25 mouse cellular contexts compared by ENCODE assay signal in the genomic region with DNA sequence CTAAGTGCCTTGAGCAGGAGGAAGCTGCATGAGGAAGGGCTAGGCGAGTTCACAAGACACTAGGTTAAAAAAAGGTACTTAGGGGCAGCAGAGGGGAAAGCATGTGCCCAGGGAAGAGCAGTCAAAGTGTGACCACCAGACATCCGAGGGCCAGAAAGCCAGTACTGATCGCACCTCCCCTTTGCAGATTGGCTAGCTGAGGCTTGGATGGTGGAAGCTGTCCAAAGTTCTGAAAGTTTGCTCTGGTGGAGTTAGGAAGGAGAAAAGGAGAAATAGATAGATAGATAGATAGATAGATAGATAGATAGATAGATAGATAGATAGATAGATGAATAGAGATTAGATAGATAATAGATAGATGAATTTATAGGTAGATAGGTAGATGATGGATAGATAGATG. TPM values are rescaled to one million over a fixed set of nuclear protein-coding genes. Genes with fewer than 3 reads are reported as not detected.
DNase-seq lines count a peak whose midpoint lies in the region; ATAC-seq and TF ChIP-seq lines count a peak whose summit lies in the region.
"Had no signal": no experiment of that assay in that cellular context is flagged by ENCODE, and none has a peak within 500 bp of the region (broad histone marks: within the 10 kb centered on the region; RNA-seq: fewer than 3 reads in every experiment).

No protein-coding gene starts in this region.

- no peaks in the 10 kb centered on the region for H3K36me3 ChIP-seq in lung, embryonic 14.5 days (ENCODE audit: insufficient read depth)
- H3K36me3 ChIP-seq in MEL (ENCODE audit: control insufficient read depth in 1 of 2, insufficient read depth in 2 of 2, low read length in 2 of 2), result no peaks in the 10 kb centered on the region
- H3K36me3 ChIP-seq: embryonic facial prominence, embryonic 12.5 days; embryonic facial prominence, embryonic 15.5 days; G1E; hindbrain, embryonic 12.5 days; hindbrain, embryonic 15.5 days had no signal

- no peak overlapping the region for H3K4me2 ChIP-seq in lung, embryonic 14.5 days
- H3K4me2 ChIP-seq: embryonic facial prominence, embryonic 12.5 days; embryonic facial prominence, embryonic 15.5 days; heart, embryonic 11.5 days; hindbrain, embryonic 12.5 days; hindbrain, embryonic 15.5 days had no signal

- H3K9me3 ChIP-seq in lung, embryonic 14.5 days (ENCODE audit: low read depth, low read length), result no peaks in the 10 kb centered on the region
- no peaks in the 10 kb centered on the region for H3K9me3 ChIP-seq in MEL (replicated peaks; ENCODE audit: insufficient read depth, low read length)
- H3K9me3 ChIP-seq: embryonic facial prominence, embryonic 12.5 days; embryonic facial prominence, embryonic 15.5 days; G1E; hindbrain, embryonic 12.5 days; hindbrain, embryonic 15.5 days had no signal

- no peak for TF ChIP-seq EP300 in MEL (IDR thresholded peaks at IDR 0.05; ENCODE audit: low read depth in 1 of 2, low read length in 2 of 2)

- TF ChIP-seq CTCF in lung, embryonic 14.5 days (IDR thresholded peaks at IDR 0.05; ENCODE audit: low read depth), result no peak
- TF ChIP-seq CTCF in MEL (IDR thresholded peaks at IDR 0.05 in 2 of 3, conservative IDR thresholded peaks at IDR 0.05 in 1 of 3; ENCODE audit: control insufficient read depth in 1 of 3, insufficient read depth in 1 of 3, low read depth in 2 of 3, low read length in 3 of 3, poor library complexity in 1 of 3, severe bottlenecking in 1 of 3), result no peak

- DNase-seq in lung, embryonic 14.5 days, result peak; percentile 27
- DNase-seq in lung, postnatal 14 days, result no peak
- DNase-seq in MEL (ENCODE audit: low read depth, low spot score), result peak; percentile 41
- DNase-seq in right cerebral cortex, adult 18-20 months, result no peak
- no peak for DNase-seq in thymus, postnatal 4 days
- DNase-seq in ovary, postnatal 10 days (ENCODE audit: low spot score), result no peak
- DNase-seq: adrenal gland, adult 2 months; adrenal gland, postnatal 14 days; cerebellum, adult 11 months; cerebellum, adult 2 months; cerebellum, adult 9-11 months; cerebellum, postnatal 25 days; forebrain, postnatal 0 days; gastrocnemius, adult 2 months; gastrocnemius, postnatal 14 days; heart, adult 11 months had no signal

- no peak for TF ChIP-seq RAD21 in MEL (IDR thresholded peaks at IDR 0.05; ENCODE audit: low read depth, low read length)

- no peak overlapping the region for H3K4me3 ChIP-seq in lung, embryonic 14.5 days (ENCODE audit: low read depth, low read length)
- H3K4me3 ChIP-seq in MEL (ENCODE audit: control insufficient read depth in 1 of 2, insufficient read depth in 1 of 2, low read depth in 2 of 2, low read length in 2 of 2), result no peak overlapping the region
- H3K4me3 ChIP-seq: embryonic facial prominence, embryonic 12.5 days; embryonic facial prominence, embryonic 15.5 days; gastrocnemius, adult 2 months; hindbrain, embryonic 12.5 days; hindbrain, embryonic 15.5 days had no signal

- H3K27ac ChIP-seq in lung, embryonic 14.5 days (ENCODE audit: low read depth), result no peak overlapping the region
- H3K27ac ChIP-seq in MEL (ENCODE audit: control insufficient read depth, low read depth, low read length), result no peak overlapping the region
- H3K27ac ChIP-seq: embryonic facial prominence, embryonic 12.5 days; embryonic facial prominence, embryonic 15.5 days; gastrocnemius, adult 2 months; hindbrain, embryonic 12.5 days; hindbrain, embryonic 15.5 days had no signal

- no peak overlapping the region for H3K9ac ChIP-seq in lung, embryonic 14.5 days
- H3K9ac ChIP-seq in MEL (ENCODE audit: control insufficient read depth, low read depth, low read length, poor library complexity, severe bottlenecking), result no peak overlapping the region
- H3K9ac ChIP-seq: embryonic facial prominence, embryonic 12.5 days; embryonic facial prominence, embryonic 15.5 days; forebrain, postnatal 0 days; hindbrain, embryonic 12.5 days; hindbrain, embryonic 15.5 days had no signal

- H3K4me1 ChIP-seq in lung, embryonic 14.5 days (ENCODE audit: insufficient read depth), result no peaks in the 10 kb centered on the region
- H3K4me1 ChIP-seq in MEL (ENCODE audit: control insufficient read depth in 1 of 2, insufficient read depth in 2 of 2, low read length in 2 of 2), result no peaks in the 10 kb centered on the region
- H3K4me1 ChIP-seq: embryonic facial prominence, embryonic 12.5 days; embryonic facial prominence, embryonic 15.5 days; hindbrain, embryonic 12.5 days had no signal

- no peak for ATAC-seq in lung, embryonic 14.5 days (ENCODE audit: insufficient read depth)
- 0 out of 2 replicates have a peak, but pooled peaks have one; percentile 37 for ATAC-seq in megakaryocyte progenitor cell, adult 5-6 weeks (replicated peaks; ENCODE audit: poor library complexity)
- ATAC-seq: forebrain, embryonic 14.5 days; forebrain, postnatal 0 days; Patski had no signal

- no peak for TF ChIP-seq POLR2A in MEL (IDR thresholded peaks at IDR 0.05; ENCODE audit: control insufficient read depth in 1 of 2, insufficient read depth in 1 of 2, low read depth in 1 of 2, low read length in 2 of 2, poor library complexity in 1 of 2)

- H3K27me3 ChIP-seq in lung, embryonic 14.5 days (ENCODE audit: insufficient read depth, low read length), result no peaks in the 10 kb centered on the region
- peaks cover 0 to 4% of the 10 kb centered on the region in 2 experiments; a peak in 1 of 4 replicates for H3K27me3 ChIP-seq in MEL (ENCODE audit: control insufficient read depth in 1 of 2, insufficient read depth in 2 of 2, low read length in 2 of 2)

- H3K79me2 ChIP-seq in MEL (ENCODE audit: control insufficient read depth, insufficient read depth, low read length, poor library complexity), result no peaks in the 10 kb centered on the region

- WGBS in lung, embryonic 14.5 days, result 15% methylated on average over 3 of the region's 3 CpGs

TF ChIP-seq in MEL, 35 proteins besides CTCF, POLR2A, EP300 and RAD21:
- TF ChIP-seq SMC3 (IDR thresholded peaks at IDR 0.05; ENCODE audit: low read depth, low read length) (no peak), UBTF (IDR thresholded peaks at IDR 0.05; ENCODE audit: borderline replicate concordance, insufficient read depth, low read depth, low read length) (no peak), JUND (IDR thresholded peaks at IDR 0.05; ENCODE audit: low read depth, low read length) (no peak), MAZ (IDR thresholded peaks at IDR 0.05; ENCODE audit: low read depth, low read length) (no peak), ELF1 (IDR thresholded peaks at IDR 0.05; ENCODE audit: low read depth, low read length) (no peak), POLR2AphosphoS5 (IDR thresholded peaks at IDR 0.05; ENCODE audit: borderline replicate concordance, low read depth, low read length) (no peak), USF1 (IDR thresholded peaks at IDR 0.05; ENCODE audit: low read depth, low read length) (no peak), ZKSCAN1 (IDR thresholded peaks at IDR 0.05; ENCODE audit: low read depth, low read length) (no peak)

RNA-seq across cellular contexts. Expression of a gene that starts 12.8 kb away (rescaled TPM):
- polyA plus RNA-seq in lung, embryonic 14.5 days (2014; fragmentation: Nextera tagmentation; extraction: Ambion mirVana), result 212 and 239 TPM in 2 replicates
- 507 and 521 TPM in 2 replicates for total RNA-seq in MEL (2012; rRNA removed)
- polyA plus RNA-seq in MEL (2012; ENCODE audit: insufficient read depth in 1 of 2, insufficient read length in 2 of 2, low read depth in 1 of 2, low replicate concordance in 2 of 2, missing spikeins in 1 of 2), result 100 to 1,000 TPM; 619 to 738 TPM
- 184 and 226 TPM in 2 replicates for total RNA-seq in megakaryocyte progenitor cell, adult 5-6 weeks (2015)
- total RNA-seq in megakaryocyte progenitor cell, adult 5-6 weeks (2017), result 249 and 254 TPM in 2 replicates

RNA-seq across cellular contexts. Expression of a gene that starts 26.9 kb away (rescaled TPM):
- 5.4 and 5.7 TPM in 2 replicates for polyA plus RNA-seq in lung, embryonic 14.5 days (2014; fragmentation: Nextera tagmentation; extraction: Ambion mirVana)
- 6.3 and 9.9 TPM in 2 replicates for total RNA-seq in MEL (2012; rRNA removed)
- 10 to 100 TPM in 1 of 2 experiments, not detected in 1; 12.2 TPM for polyA plus RNA-seq in MEL (2012; ENCODE audit: insufficient read depth in 1 of 2, insufficient read length in 2 of 2, low read depth in 1 of 2, low replicate concordance in 2 of 2, missing spikeins in 1 of 2)
- total RNA-seq in megakaryocyte progenitor cell, adult 5-6 weeks (2015), result 15.9 and 19.4 TPM in 2 replicates
- 15.0 and 16.2 TPM in 2 replicates for total RNA-seq in megakaryocyte progenitor cell, adult 5-6 weeks (2017)

RNA-seq across cellular contexts. Expression of a gene that starts 54.6 kb away (rescaled TPM):
- 209 and 227 TPM in 2 replicates for polyA plus RNA-seq in lung, embryonic 14.5 days (2014; fragmentation: Nextera tagmentation; extraction: Ambion mirVana)
- 188 and 207 TPM in 2 replicates for total RNA-seq in MEL (2012; rRNA removed)
- polyA plus RNA-seq in MEL (2012; ENCODE audit: insufficient read depth in 1 of 2, insufficient read length in 2 of 2, low read depth in 1 of 2, low replicate concordance in 2 of 2, missing spikeins in 1 of 2), result 100 to 1,000 TPM; 114 to 416 TPM
- total RNA-seq in megakaryocyte progenitor cell, adult 5-6 weeks (2015), result 196 and 255 TPM in 2 replicates
- 44.4 and 60.6 TPM in 2 replicates for total RNA-seq in megakaryocyte progenitor cell, adult 5-6 weeks (2017)

Comparison
In these comparisons a context has a peak if more than half of its experiments do, and no peak if none do; other contexts are left out.
1. DNase-seq: peak in lung, embryonic 14.5 days (single experiment) and MEL (single experiment); none in lung, postnatal 14 days (single experiment), right cerebral cortex, adult 18-20 months (single experiment), thymus, postnatal 4 days (single experiment) and ovary, postnatal 10 days (single experiment).